Mouse (Mus musculus) frontal cortex, adult (tissue): ENCODE results near the gene Cela1.

Experiments used
- ATAC-seq: cut with Nextera tagmentation; 2 replicates; pipeline ENCODE4 v1.9.2; 2017; ENCODE audit warnings: mild to moderate bottlenecking, moderate library complexity, mixed read lengths; ENCODE audit not compliant: low TSS enrichment

The Cela1 gene

GRCm38 (mm10) chr15:100687430-100687971 lies at the start of gene Cela1:
Gene Cela1, minus strand, starts transcription at chr15:100687921.
- no peak for ATAC-seq

- ATAC-seq, result no peak
Measured at GRCm38 (mm10) chr15:100735953-100736300, 48.2 kb upstream of the Cela1 start.

- no peak for ATAC-seq
Measured at GRCm38 (mm10) chr15:100735095-100735952, 47.6 kb upstream of the Cela1 start.

GRCm38 (mm10) chr15:100732580-100732979 lies 44.9 kb upstream of the Cela1 start:
- ATAC-seq, result no peak

DNA sequence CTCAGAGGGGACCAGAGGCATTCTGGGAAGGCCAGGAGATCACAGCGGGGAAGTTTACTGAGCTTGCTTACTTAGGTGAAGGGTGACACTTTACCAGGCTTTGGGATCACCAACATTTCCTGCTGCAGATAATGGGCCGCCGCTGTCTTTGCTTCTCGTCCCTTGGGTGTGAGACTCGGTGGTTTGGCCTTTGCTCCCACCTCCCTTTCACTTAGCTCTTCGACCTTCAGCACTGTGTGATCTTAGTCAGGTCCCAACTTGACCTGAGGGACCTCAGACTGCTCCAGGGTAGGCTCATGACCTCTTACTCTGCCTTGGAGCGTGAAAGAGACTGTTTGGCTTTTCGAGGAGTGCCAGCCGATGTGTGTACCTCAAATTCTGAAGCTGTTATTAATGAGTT lies 43.4 kb upstream of the Cela1 start:
- no peak for ATAC-seq

- no peak for ATAC-seq
Measured at GRCm38 (mm10) chr15:100729281-100729985, 41.7 kb upstream of the Cela1 start, which contains the start of gene Galnt6. Gene Galnt6, minus strand, starts transcription at chr15:100729376.

- no peak for ATAC-seq
Measured at GRCm38 (mm10) chr15:100728586-100728985, 40.9 kb upstream of the Cela1 start.

GRCm38 (mm10) chr15:100727834-100728233 lies 40.1 kb upstream of the Cela1 start:
- ATAC-seq, result no peak

DNA sequence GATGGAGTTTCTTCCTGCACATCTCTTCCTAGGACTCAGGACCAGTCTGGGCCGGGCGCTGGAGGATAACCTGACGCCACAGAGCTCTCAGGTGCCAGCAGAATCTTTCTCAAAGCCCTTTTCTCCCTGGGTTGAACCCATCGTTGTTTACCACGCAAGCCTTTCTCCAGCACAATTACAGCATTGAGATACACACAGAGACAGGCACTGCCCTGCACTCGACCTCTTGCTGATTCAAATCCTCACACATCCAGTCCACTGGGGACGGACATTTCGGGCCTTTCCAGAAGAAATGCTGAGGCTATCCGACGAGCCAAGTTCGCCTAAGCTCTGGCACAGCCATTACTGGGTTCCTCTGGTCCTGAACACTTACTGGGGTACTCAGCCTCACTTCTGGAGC lies 39.0 kb upstream of the Cela1 start:
- ATAC-seq, result no peak

GRCm38 (mm10) chr15:100723505-100723904 lies 35.8 kb upstream of the Cela1 start:
- ATAC-seq, result no peak; the same call in 1 of the 2 replicates

- ATAC-seq, result no peak
Measured at GRCm38 (mm10) chr15:100722564-100722963, 34.8 kb upstream of the Cela1 start.

GRCm38 (mm10) chr15:100722026-100722425 lies 34.3 kb upstream of the Cela1 start:
- ATAC-seq, result no peak

DNA sequence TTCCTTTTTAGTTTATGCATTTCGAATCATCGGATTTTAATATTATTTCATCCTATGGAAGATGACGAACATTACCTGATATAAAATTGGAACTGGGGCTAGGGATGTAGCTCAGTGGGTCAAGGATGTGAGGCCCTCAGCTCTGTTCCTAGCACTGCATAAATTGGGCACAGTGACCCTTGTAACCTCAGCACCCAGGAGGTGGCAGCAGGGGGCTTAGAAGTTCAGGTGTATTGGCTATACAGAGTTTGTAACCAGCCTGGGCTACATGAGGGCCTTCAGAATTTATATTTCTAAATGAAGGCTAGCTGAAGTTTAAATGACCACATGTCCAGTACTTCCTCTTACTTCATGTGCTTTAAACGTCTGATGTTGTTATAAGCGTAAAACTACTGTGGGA lies 33.7 kb upstream of the Cela1 start:
- ATAC-seq, result no peak

DNA sequence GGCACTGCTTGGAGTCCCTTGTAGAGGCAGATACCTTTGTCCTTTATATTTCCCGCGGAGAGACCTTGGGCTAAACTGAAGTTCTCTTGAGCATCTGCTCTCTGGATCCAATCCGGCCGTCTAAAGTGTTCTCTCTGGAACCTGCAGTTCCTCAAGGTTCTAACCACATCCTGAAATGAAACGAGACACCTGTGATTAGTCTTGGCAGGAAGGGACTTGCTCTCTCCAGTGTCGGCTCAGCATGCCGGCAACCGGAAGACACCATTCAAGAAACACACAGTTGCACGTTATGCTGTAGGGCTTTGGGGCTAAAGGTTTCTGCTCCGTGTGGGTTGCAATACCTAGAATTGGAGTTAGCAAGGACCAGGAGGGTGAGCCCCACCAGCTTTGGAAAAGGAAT lies 32.3 kb upstream of the Cela1 start:
- ATAC-seq, result no peak

DNA sequence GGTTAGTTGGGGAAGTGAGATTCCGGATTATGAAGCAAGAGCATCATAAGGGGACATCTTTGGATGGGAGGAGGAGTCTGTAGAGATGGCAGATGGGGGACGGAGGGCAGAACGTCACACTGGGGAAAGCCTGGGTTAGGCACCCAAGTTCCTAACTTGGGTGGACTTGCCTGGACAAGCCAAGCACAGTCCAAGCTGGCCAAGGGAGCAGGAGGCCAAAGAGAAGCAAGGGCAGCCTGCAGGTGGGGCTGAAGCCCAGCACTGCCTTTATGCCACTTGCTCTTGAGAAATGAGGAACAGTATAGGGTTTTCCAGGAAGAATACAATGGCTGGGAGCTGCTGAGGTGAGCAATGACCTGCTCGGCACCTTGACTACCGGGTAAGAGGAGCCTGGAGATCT lies 31.5 kb upstream of the Cela1 start:
- ATAC-seq, result no peak

DNA sequence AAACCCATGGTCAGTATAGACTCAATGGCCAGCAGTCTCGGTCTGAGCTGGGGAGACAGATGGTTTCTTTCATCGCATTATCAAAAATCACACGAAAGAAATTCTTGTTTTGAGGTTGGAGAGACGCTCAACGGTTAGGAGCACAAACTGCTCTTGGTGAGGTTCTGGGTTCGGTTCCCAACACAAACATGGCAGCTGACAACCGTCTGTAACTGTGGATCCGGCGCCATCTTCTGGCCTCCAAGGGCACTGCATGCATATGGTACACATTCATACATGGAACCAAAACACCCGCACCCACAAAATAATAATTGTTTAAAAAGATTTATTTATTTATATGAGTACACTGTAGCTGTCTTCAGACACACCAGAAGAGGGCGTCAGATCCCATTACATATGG lies 30.9 kb upstream of the Cela1 start:
- ATAC-seq, result no peak

- no peak for ATAC-seq
Measured at GRCm38 (mm10) chr15:100717933-100718332, 30.2 kb upstream of the Cela1 start.

- ATAC-seq, result no peak
Measured at GRCm38 (mm10) chr15:100715399-100715993, 27.8 kb upstream of the Cela1 start.

DNA sequence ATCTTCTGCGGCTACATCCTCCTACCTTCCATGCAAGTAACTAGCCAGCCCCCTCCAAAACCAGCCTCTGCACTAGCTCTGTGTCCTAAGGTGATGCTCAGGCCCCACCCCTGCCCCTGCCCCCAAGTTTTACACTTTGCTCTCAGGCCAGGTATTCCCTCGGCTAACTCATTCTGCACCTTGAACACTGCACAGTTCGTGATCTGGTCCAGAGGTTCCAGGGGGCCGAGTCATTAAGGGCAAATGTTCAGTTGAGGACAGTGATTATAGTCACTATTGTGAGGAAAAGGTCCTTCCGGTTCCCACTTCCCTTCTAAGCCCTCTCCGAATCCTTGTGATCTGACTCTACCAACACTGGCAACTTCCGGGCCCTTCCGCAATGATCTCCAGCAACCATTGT lies 26.7 kb upstream of the Cela1 start:
- ATAC-seq, result no peak

DNA sequence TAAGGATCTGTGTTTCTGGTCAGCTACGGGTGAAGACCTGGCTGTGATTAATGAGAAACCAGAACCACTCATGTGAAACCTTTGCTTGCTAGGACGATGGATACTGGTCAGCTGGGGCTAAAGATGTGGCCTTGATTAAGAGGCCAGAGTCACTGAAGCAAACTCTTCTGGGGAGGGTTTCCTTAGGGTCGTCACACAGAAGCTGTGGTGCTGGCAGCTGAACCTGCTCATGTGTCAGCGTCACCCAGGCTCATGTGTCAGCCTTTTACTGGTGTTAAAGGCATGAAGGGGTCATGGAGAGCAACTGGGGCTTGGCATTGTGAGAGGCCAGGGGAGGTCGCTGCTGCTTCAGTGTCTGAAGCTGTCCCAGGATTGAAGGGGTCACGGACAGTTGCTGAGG lies 23.1 kb upstream of the Cela1 start:
- no peak for ATAC-seq

DNA sequence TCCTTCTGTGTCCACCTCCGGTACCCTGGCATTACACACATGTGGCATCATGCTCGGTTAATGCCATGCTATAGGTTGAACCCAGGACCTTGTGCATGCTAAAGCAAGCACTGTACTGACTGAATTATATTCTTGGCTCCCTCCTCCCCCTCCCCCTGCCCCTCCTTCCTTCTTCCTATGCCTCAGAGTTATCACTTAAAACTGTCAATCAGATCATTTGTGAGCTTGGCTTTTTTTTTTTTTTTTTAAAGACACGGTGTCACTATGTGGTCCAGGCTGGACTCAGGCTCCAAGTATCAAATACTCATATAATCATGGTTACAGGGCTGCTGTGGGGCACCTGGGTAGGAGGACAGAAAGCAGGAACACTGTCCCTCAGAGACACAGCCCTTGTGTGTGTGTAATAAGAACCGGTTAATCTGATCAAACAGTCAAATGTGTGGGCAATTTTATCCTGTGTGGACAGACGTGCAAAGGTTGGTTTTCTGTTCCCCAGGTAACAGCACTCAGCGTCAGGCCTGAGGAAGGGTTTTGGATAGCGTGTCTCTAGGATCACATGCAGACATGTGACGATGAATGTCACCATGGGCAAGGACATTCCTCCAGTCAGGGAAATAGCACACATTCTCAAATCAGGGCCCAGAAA lies 20.8 kb upstream of the Cela1 start:
- ATAC-seq, result no peak

DNA sequence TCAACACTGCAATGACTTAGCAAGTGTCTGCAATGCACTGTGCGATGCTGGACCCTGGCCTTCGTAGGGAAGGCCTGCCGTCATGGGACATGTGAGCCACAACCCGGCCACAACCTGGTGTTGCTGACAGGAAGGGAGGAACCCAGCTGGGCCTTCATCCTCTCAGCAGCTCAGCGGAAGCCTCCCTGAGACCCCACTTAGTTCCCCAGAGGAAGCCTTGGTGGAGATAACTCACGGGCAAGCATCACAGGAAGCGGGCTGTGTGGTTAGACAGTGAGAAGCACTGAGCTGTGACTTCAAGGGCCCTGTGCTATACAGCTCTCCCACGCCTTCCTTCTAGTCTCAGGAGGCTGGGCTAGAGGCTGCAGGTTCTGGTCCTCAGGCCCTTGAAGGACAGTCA lies 18.5 kb upstream of the Cela1 start:
- ATAC-seq, result no peak
